Mouse (Mus musculus): Measurements from ENCODE around the gene Fam131b.

DNA sequence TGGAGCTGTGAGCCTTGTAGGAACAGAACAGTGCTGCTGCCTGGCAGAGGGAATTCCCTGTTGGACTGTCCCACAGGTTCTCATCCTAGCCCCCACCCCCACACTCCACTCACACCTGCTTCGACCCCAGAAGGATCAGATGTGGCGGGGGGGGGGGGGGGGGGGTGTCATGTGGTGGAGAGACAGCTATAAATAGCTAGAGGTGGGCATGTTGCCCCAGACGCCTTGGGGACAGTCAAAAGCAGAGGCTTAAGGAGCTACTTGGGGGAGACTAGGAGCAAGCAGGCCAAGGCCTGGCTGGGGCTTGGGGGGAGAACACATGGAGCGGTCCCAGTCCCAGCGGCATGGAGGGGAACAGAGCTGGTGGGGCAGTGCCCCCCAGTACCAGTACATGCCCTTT lies 38.0 kb downstream of the Fam131b start, which contains the start of gene Clcn1:
- no peak for TF ChIP-seq POLR2A (IDR thresholded peaks at IDR 0.05; ENCODE audit: borderline replicate concordance, extremely low read depth, low read depth, low read length)
- TF ChIP-seq CTCF (IDR thresholded peaks at IDR 0.05; ENCODE audit: insufficient read depth, low read length), result no peak

Data from lung, adult 2 months (tissue).